Comparison of ENCODE assay signal across 8 mouse cellular contexts in genomic region chr1:191185761-191186385, GRCm38 (mm10). TPM values are rescaled to one million over a fixed set of nuclear protein-coding genes. Genes with fewer than 3 reads are reported as not detected.
A peak's percentile ranks its signal among the peaks of the same experiment; 100 is the strongest.
DNase-seq lines count a peak whose midpoint lies in the region; ATAC-seq lines count a peak whose summit lies in the region.

No protein-coding gene starts in this region.

- peak overlapping the region; percentile 9; the same call in 1 of the 2 replicates for H3K9ac ChIP-seq in embryonic facial prominence, embryonic 11.5 days (replicated peaks; ENCODE audit: low read length)
- no peak overlapping the region for H3K9ac ChIP-seq in liver, embryonic 13.5 days
- no peak overlapping the region for H3K9ac ChIP-seq in neural tube, embryonic 12.5 days

- H3K9me3 ChIP-seq in embryonic facial prominence, embryonic 11.5 days (replicated peaks; ENCODE audit: control insufficient read depth, low read length): no peaks in the 10 kb centered on the region
- H3K9me3 ChIP-seq in liver, embryonic 13.5 days (replicated peaks): no peaks in the 10 kb centered on the region
- no peaks in the 10 kb centered on the region for H3K9me3 ChIP-seq in neural tube, embryonic 12.5 days

- no peak overlapping the region for H3K27ac ChIP-seq in embryonic facial prominence, embryonic 11.5 days (replicated peaks; ENCODE audit: low read depth, low read length)
- no peak overlapping the region for H3K27ac ChIP-seq in liver, embryonic 13.5 days
- no peak overlapping the region for H3K27ac ChIP-seq in neural tube, embryonic 12.5 days

- H3K27me3 ChIP-seq in embryonic facial prominence, embryonic 11.5 days (ENCODE audit: control insufficient read depth, insufficient read depth, low read length): peaks cover 20% of the 10 kb centered on the region
- peaks cover 99% of the 10 kb centered on the region for H3K27me3 ChIP-seq in liver, embryonic 13.5 days
- peaks cover 82% of the 10 kb centered on the region for H3K27me3 ChIP-seq in neural tube, embryonic 12.5 days (replicated peaks)

- peak overlapping the region; percentile 9; the same call in 1 of the 2 replicates for H3K4me3 ChIP-seq in embryonic facial prominence, embryonic 11.5 days (ENCODE audit: low read depth, low read length)
- peak overlapping the region; percentile 62; the same call in 1 of the 2 replicates for H3K4me3 ChIP-seq in liver, embryonic 13.5 days (replicated peaks)
- H3K4me3 ChIP-seq in neural tube, embryonic 12.5 days: 0 out of 2 replicates have a peak overlapping the region, but pooled peaks have one; percentile 21

- H3K4me1 ChIP-seq in embryonic facial prominence, embryonic 11.5 days (ENCODE audit: control insufficient read depth, insufficient read depth, low read length): peaks cover 5% of the 10 kb centered on the region
- H3K4me1 ChIP-seq in liver, embryonic 13.5 days (replicated peaks): peaks cover 34% of the 10 kb centered on the region
- peaks cover 35% of the 10 kb centered on the region for H3K4me1 ChIP-seq in neural tube, embryonic 12.5 days

- DNase-seq in ES-CJ7 (ENCODE audit: low read depth, low spot score): peak; percentile 41
- DNase-seq in embryonic facial prominence, embryonic 11.5 days (ENCODE audit: low spot score): peak; percentile 48
- peak; percentile 37 for DNase-seq in heart, postnatal 4 days
- DNase-seq in liver, embryonic 13.5 days: no peak
- no peak for DNase-seq in layer of hippocampus, postnatal 25 days (ENCODE audit: extremely low spot score in 1 of 2, low spot score in 1 of 2)
- DNase-seq in thymus, postnatal 36 days: no peak

- peak overlapping the region; percentile 39 for H3K4me2 ChIP-seq in embryonic facial prominence, embryonic 11.5 days (ENCODE audit: low read depth, low read length)
- H3K4me2 ChIP-seq in liver, embryonic 13.5 days: peak overlapping the region; percentile 83
- peak overlapping the region; percentile 98 for H3K4me2 ChIP-seq in neural tube, embryonic 12.5 days (replicated peaks)

- no peak for ATAC-seq in embryonic facial prominence, embryonic 11.5 days (replicated peaks; ENCODE audit: insufficient number of reproducible peaks, low FRiP score, low TSS enrichment, low read depth)
- ATAC-seq in liver, embryonic 13.5 days (ENCODE audit: low read depth): no peak
- ATAC-seq in neural tube, embryonic 12.5 days (ENCODE audit: low FRiP score, low read depth): no peak
- ATAC-seq in erythroblast, adult 5-6 weeks (replicated peaks; ENCODE audit: low FRiP score, poor library complexity, severe bottlenecking): no peak

- WGBS in embryonic facial prominence, embryonic 11.5 days: under 1% methylated on average over 16 of the region's 16 CpGs
- under 1% methylated on average over 16 of the region's 16 CpGs for WGBS in liver, embryonic 13.5 days (ENCODE audit: insufficient replicate concordance)
- 1% methylated on average over 16 of the region's 16 CpGs for WGBS in neural tube, embryonic 12.5 days

- H3K36me3 ChIP-seq in embryonic facial prominence, embryonic 11.5 days (replicated peaks; ENCODE audit: control insufficient read depth, insufficient read depth, low read depth, low read length): no peaks in the 10 kb centered on the region
- H3K36me3 ChIP-seq in liver, embryonic 13.5 days: no peaks in the 10 kb centered on the region
- H3K36me3 ChIP-seq in neural tube, embryonic 12.5 days: no peaks in the 10 kb centered on the region

RNA-seq across cellular contexts. Expression of gene Fam71a, which starts 21.3 kb away (rescaled TPM):
- polyA plus RNA-seq in embryonic facial prominence, embryonic 11.5 days (2014; fragmentation: Nextera tagmentation; extraction: Ambion mirVana): not detected in 2 replicates
- not detected for total RNA-seq in heart, postnatal 4 days (2021)
- polyA plus RNA-seq in liver, embryonic 13.5 days (2015; fragmentation: Nextera tagmentation; extraction: Ambion mirVana): not detected in 2 replicates
- not detected in 2 replicates for polyA plus RNA-seq in neural tube, embryonic 12.5 days (2016; fragmentation: Nextera tagmentation; extraction: Ambion mirVana)
- not detected in 2 replicates for total RNA-seq in erythroblast, adult 5-6 weeks (2015; ENCODE audit: low replicate concordance)
- total RNA-seq in erythroblast, adult 5-6 weeks (2017; ENCODE audit: low replicate concordance): not detected in 2 replicates
- total RNA-seq in layer of hippocampus, postnatal 25 days (2021): not detected

RNA-seq across cellular contexts. Expression of gene Atf3, which starts 32.0 kb away (rescaled TPM):
- 2.1 and 2.4 TPM in 2 replicates for polyA plus RNA-seq in embryonic facial prominence, embryonic 11.5 days (2014; fragmentation: Nextera tagmentation; extraction: Ambion mirVana)
- 10 to 100 TPM; 15.9 to 22.2 TPM for total RNA-seq in heart, postnatal 4 days (2021)
- 1.3 TPM in 2 replicates for polyA plus RNA-seq in liver, embryonic 13.5 days (2015; fragmentation: Nextera tagmentation; extraction: Ambion mirVana)
- polyA plus RNA-seq in neural tube, embryonic 12.5 days (2016; fragmentation: Nextera tagmentation; extraction: Ambion mirVana): 2.0 and 2.1 TPM in 2 replicates
- total RNA-seq in erythroblast, adult 5-6 weeks (2015; ENCODE audit: low replicate concordance): 0.42 and 6.0 TPM in 2 replicates
- 3.2 and 13.4 TPM in 2 replicates for total RNA-seq in erythroblast, adult 5-6 weeks (2017; ENCODE audit: low replicate concordance)
- total RNA-seq in layer of hippocampus, postnatal 25 days (2021): 1 to 10 TPM; 1.1 to 2.1 TPM

Comparison
In these comparisons a context has a peak if more than half of its experiments do, and no peak if none do; other contexts are left out.
1. DNase-seq: peak in ES-CJ7 (single experiment), embryonic facial prominence, embryonic 11.5 days (single experiment) and heart, postnatal 4 days (single experiment); none in liver, embryonic 13.5 days (single experiment), layer of hippocampus, postnatal 25 days (0 of 2) and thymus, postnatal 36 days (0 of 2).
2. H3K4me2 ChIP-seq: peak in every context shown above with its lines; median percentile 98 in neural tube, embryonic 12.5 days; 83 in liver, embryonic 13.5 days; 39 in embryonic facial prominence, embryonic 11.5 days.
3. H3K4me3 ChIP-seq: peak in every context shown above with its lines; median percentile 62 in liver, embryonic 13.5 days; 21 in neural tube, embryonic 12.5 days; 9 in embryonic facial prominence, embryonic 11.5 days.